Mouse (Mus musculus) embryonic facial prominence, embryonic 10.5 days (tissue): ENCODE measurements at regions not wholly inside any gene's neighbourhood (a gene's known extent, or its start where the extent isn't known, plus 50 kb on each side); places are given as distances from the start of the nearest gene placed in this dataset.

Experiments used
- DNase-seq: peaks from one replicate; pipeline ENCODE4 v3.0.0-alpha.2; 2017; ENCODE audit warnings: low spot score
- H3K27ac ChIP-seq: fragments of 300-500 bp; sonication (generic); replicated peaks from 2 replicates; pipeline ENCODE4 v1.5.1; 2016; ENCODE audit warnings: mild to moderate bottlenecking
- H3K27me3 ChIP-seq: fragments of 300-500 bp; sonication (generic); replicated peaks from 2 replicates; pipeline ENCODE4 v1.6.1; 2016; ENCODE audit warnings: low read depth, mild to moderate bottlenecking; ENCODE audit not compliant: poor library complexity, severe bottlenecking
- H3K36me3 ChIP-seq: fragments of 300-500 bp; sonication (generic); replicated peaks from 2 replicates; pipeline ENCODE4 v1.6.1; 2016; ENCODE audit warnings: mild to moderate bottlenecking, moderate library complexity
- H3K4me1 ChIP-seq: fragments of 300-500 bp; sonication (generic); 2 replicates; pipeline ENCODE4 v1.6.1; 2016
- H3K4me3 ChIP-seq: fragments of 300-500 bp; sonication (generic); 2 replicates; pipeline ENCODE4 v1.5.1; 2016; ENCODE audit warnings: mild to moderate bottlenecking, moderate library complexity
- H3K9me3 ChIP-seq: fragments of 300-500 bp; sonication (generic); 2 replicates; pipeline ENCODE4 v1.6.1; 2016; ENCODE audit warnings: mild to moderate bottlenecking
- WGBS: fragments of 180-500 bp; shearing (Covaris S2); methylation state at CpG from one replicate; pipeline ENCODE4 v1.1.7; 2016; 5-methylcytosine and 5-hydroxymethylcytosine counted together

GRCm38 (mm10) chr1:14485746-14486145, 1607.4 kb downstream of the 4930444P10Rik start:
- no peak for DNase-seq
- Histone ChIP-seq H3K27ac (peak overlapping the region; percentile 66), H3K27me3 (no peaks in the 10 kb centered on the region), H3K4me1 (peaks cover 36% of the 10 kb centered on the region), H3K9me3 (no peaks in the 10 kb centered on the region), H3K36me3 (no peaks in the 10 kb centered on the region), H3K4me3 (no peak overlapping the region)
- 21% methylated on average over 2 of the region's 2 CpGs for WGBS

- DNase-seq: no peak
- no peaks in the 10 kb centered on the region for H3K27me3 ChIP-seq
- no peaks in the 10 kb centered on the region for H3K9me3 ChIP-seq
- H3K4me1 ChIP-seq: peaks cover 26% of the 10 kb centered on the region
- no peak overlapping the region for H3K4me3 ChIP-seq
- no peak overlapping the region for H3K27ac ChIP-seq
- 88% methylated on average over 6 of the region's 6 CpGs for WGBS
- no peaks in the 10 kb centered on the region for H3K36me3 ChIP-seq
Measured at GRCm38 (mm10) chr1:14484121-14484916, 1608.8 kb downstream of the 4930444P10Rik start.

GRCm38 (mm10) chr1:14472294-14472693, 1620.8 kb downstream of the 4930444P10Rik start:
- Histone ChIP-seq H3K36me3 (no peaks in the 10 kb centered on the region), H3K27ac (no peak overlapping the region), H3K27me3 (no peaks in the 10 kb centered on the region), H3K9me3 (no peaks in the 10 kb centered on the region), H3K4me3 (no peak overlapping the region), H3K4me1 (peaks cover 9% of the 10 kb centered on the region)
- DNase-seq: no peak
- WGBS: 17% methylated on average over 3 of the region's 3 CpGs

- H3K36me3 ChIP-seq: no peaks in the 10 kb centered on the region
- H3K4me1 ChIP-seq: peaks cover 9% of the 10 kb centered on the region
- H3K27ac ChIP-seq: no peak overlapping the region
- H3K9me3 ChIP-seq: no peaks in the 10 kb centered on the region
- H3K4me3 ChIP-seq: no peak overlapping the region
- WGBS: 45% methylated on average over 2 of the region's 2 CpGs
- H3K27me3 ChIP-seq: no peaks in the 10 kb centered on the region
- DNase-seq: no peak
Measured at GRCm38 (mm10) chr1:14471551-14471950, 1621.6 kb downstream of the 4930444P10Rik start.

- Histone ChIP-seq H3K27ac (peak overlapping the region; percentile 79), H3K4me3 (no peak overlapping the region), H3K9me3 (no peaks in the 10 kb centered on the region), H3K27me3 (no peaks in the 10 kb centered on the region), H3K4me1 (peaks cover 22% of the 10 kb centered on the region), H3K36me3 (no peaks in the 10 kb centered on the region)
- DNase-seq: peak; percentile 59
- 12% methylated on average over 5 of the region's 5 CpGs for whole genome bisulfite sequencing
Measured at GRCm38 (mm10) chr1:14464788-14465482, 1628.2 kb downstream of the 4930444P10Rik start.

GRCm38 (mm10) chr1:14462496-14462895, 1630.6 kb downstream of the 4930444P10Rik start:
- H3K4me1 ChIP-seq: peaks cover 22% of the 10 kb centered on the region
- no peak for DNase-seq
- H3K27ac ChIP-seq: no peak overlapping the region; the same call in 1 of the 2 replicates
- H3K27me3 ChIP-seq: no peaks in the 10 kb centered on the region
- no peaks in the 10 kb centered on the region for H3K9me3 ChIP-seq
- H3K36me3 ChIP-seq: no peaks in the 10 kb centered on the region
- 22% methylated on average over 3 of the region's 3 CpGs for WGBS
- H3K4me3 ChIP-seq: no peak overlapping the region

GRCm38 (mm10) chr1:14460811-14461210, 1632.3 kb downstream of the 4930444P10Rik start:
- no peaks in the 10 kb centered on the region for H3K36me3 ChIP-seq
- no peaks in the 10 kb centered on the region for H3K9me3 ChIP-seq
- no peak overlapping the region for H3K27ac ChIP-seq
- no peak overlapping the region for H3K4me3 ChIP-seq
- H3K27me3 ChIP-seq: no peaks in the 10 kb centered on the region
- WGBS: 87% methylated on average over 4 of the region's 4 CpGs
- DNase-seq: no peak
- H3K4me1 ChIP-seq: peaks cover 30% of the 10 kb centered on the region

GRCm38 (mm10) chr1:14429326-14429725, 1663.8 kb downstream of the 4930444P10Rik start:
- no peaks in the 10 kb centered on the region for H3K4me1 ChIP-seq
- no peak overlapping the region for H3K27ac ChIP-seq
- no peaks in the 10 kb centered on the region for H3K9me3 ChIP-seq
- H3K27me3 ChIP-seq: no peaks in the 10 kb centered on the region
- WGBS: 72% methylated on average over 2 of the region's 2 CpGs
- no peaks in the 10 kb centered on the region for H3K36me3 ChIP-seq
- DNase-seq: no peak
- H3K4me3 ChIP-seq: no peak overlapping the region

- Histone ChIP-seq H3K4me1 (peaks cover 15% of the 10 kb centered on the region), H3K27ac (no peak overlapping the region), H3K4me3 (no peak overlapping the region), H3K9me3 (no peaks in the 10 kb centered on the region), H3K27me3 (no peaks in the 10 kb centered on the region), H3K36me3 (no peaks in the 10 kb centered on the region)
- DNase-seq: no peak
- 78% methylated on average over 1 of the region's 1 CpGs for WGBS
Measured at GRCm38 (mm10) chr1:14421030-14421429, 1672.1 kb downstream of the 4930444P10Rik start.

GRCm38 (mm10) chr1:14413826-14414445, 1679.2 kb downstream of the 4930444P10Rik start:
- Histone ChIP-seq H3K9me3 (no peaks in the 10 kb centered on the region), H3K36me3 (no peaks in the 10 kb centered on the region), H3K27me3 (no peaks in the 10 kb centered on the region), H3K27ac (no peak overlapping the region), H3K4me3 (no peak overlapping the region), H3K4me1 (no peaks in the 10 kb centered on the region)
- 61% methylated on average over 4 of the region's 4 CpGs for WGBS
- no peak for DNase-seq

GRCm38 (mm10) chr1:14369957-14370833, 1722.9 kb downstream of the 4930444P10Rik start:
- WGBS: 91% methylated on average over 3 of the region's 3 CpGs
- H3K4me3 ChIP-seq: no peak overlapping the region

More at GRCm38 (mm10) chr1:14369957-14370833, 1722.9 kb downstream of the 4930444P10Rik start:
- no peaks in the 10 kb centered on the region for H3K27me3 ChIP-seq
- H3K36me3 ChIP-seq: no peaks in the 10 kb centered on the region
- no peaks in the 10 kb centered on the region for H3K9me3 ChIP-seq
- H3K4me1 ChIP-seq: no peaks in the 10 kb centered on the region
- no peak for DNase-seq
- H3K27ac ChIP-seq: no peak overlapping the region
